ENCODE assay signal across 8 mouse cellular contexts in the genomic region with DNA sequence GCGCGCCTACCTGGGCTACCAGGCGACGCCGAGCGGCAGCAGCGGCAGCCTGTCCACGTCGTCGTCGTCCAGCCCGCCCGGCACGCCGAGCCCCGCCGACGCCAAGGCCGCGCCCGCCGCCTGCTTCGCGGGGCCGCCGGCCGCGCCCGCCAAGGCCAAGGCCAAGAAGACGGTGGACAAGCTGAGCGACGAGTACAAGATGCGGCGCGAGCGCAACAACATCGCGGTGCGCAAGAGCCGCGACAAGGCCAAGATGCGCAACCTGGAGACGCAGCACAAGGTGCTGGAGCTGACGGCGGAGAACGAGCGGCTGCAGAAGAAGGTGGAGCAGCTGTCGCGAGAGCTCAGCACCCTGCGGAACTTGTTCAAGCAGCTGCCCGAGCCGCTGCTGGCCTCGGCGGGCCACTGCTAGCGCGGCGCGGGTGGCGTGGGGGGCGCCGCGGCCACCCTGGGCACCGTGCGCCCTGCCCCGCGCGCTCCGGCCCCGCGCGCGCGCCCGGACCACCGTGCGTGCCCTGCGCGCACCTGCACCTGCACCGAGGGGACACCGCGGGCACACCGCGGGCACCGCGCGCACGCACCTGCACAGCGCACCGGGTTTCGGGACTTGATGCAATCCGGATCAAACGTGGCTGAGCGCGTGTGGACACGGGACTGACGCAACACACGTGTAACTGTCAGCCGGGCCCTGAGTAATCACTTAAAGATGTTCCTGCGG. TPM values are rescaled to one million over a fixed set of nuclear protein-coding genes. Genes with fewer than 3 reads are reported as not detected.
DNase-seq lines count a peak whose midpoint lies in the region; ATAC-seq and TF ChIP-seq lines count a peak whose summit lies in the region.

A gene (minus strand): TSS at position 322 of the 718 bp plus-strand sequence.

- peaks cover 8% of the 10 kb centered on the region for H3K4me1 ChIP-seq in forebrain, embryonic 14.5 days (ENCODE audit: control insufficient read depth, insufficient read depth, low read length)
- no peaks in the 10 kb centered on the region; the same call in 1 of the 2 replicates for H3K4me1 ChIP-seq in lung, adult 2 months (ENCODE audit: control insufficient read depth, insufficient read depth, low read length)
- H3K4me1 ChIP-seq in neural tube, embryonic 14.5 days (ENCODE audit: control insufficient read depth, insufficient read depth, low read length) = peaks cover 8% of the 10 kb centered on the region; the same call in 1 of the 2 replicates
- peaks cover 13% of the 10 kb centered on the region for H3K4me1 ChIP-seq in thymus, adult 2 months (replicated peaks; ENCODE audit: control insufficient read depth, insufficient read depth, low read length)

- no peaks in the 10 kb centered on the region for H3K36me3 ChIP-seq in forebrain, embryonic 14.5 days (ENCODE audit: control insufficient read depth, insufficient read depth, low read length)
- no peaks in the 10 kb centered on the region for H3K36me3 ChIP-seq in neural tube, embryonic 14.5 days (ENCODE audit: control insufficient read depth, insufficient read depth, low read length)
- no peaks in the 10 kb centered on the region for H3K36me3 ChIP-seq in thymus, adult 2 months (ENCODE audit: control insufficient read depth, insufficient read depth, low read length)

- under 1% methylated on average over 77 of the region's 99 CpGs for WGBS in forebrain, embryonic 14.5 days
- 1% methylated on average over 99 of the region's 99 CpGs for WGBS in lung, adult 2 months
- under 1% methylated on average over 85 of the region's 99 CpGs for WGBS in neural tube, embryonic 14.5 days
- under 1% methylated on average over 99 of the region's 99 CpGs for WGBS in thymus, adult 2 months

- peaks cover 29% of the 10 kb centered on the region for H3K27me3 ChIP-seq in forebrain, embryonic 14.5 days (replicated peaks; ENCODE audit: control insufficient read depth, insufficient read depth, low read length)
- peaks cover 35% of the 10 kb centered on the region for H3K27me3 ChIP-seq in neural tube, embryonic 14.5 days (ENCODE audit: control insufficient read depth, insufficient read depth, low read length)
- H3K27me3 ChIP-seq in thymus, adult 2 months (ENCODE audit: control insufficient read depth, insufficient read depth, low read length) = no peaks in the 10 kb centered on the region; the same call in 1 of the 2 replicates

- H3K4me2 ChIP-seq in forebrain, embryonic 14.5 days (ENCODE audit: low read length) = peak within 1 kb of the TSS; percentile 93
- peak within 1 kb of the TSS; percentile 78 for H3K4me2 ChIP-seq in neural tube, embryonic 14.5 days (ENCODE audit: low read depth, low read length)

- peak within 1 kb of the TSS; percentile 60 for H3K4me3 ChIP-seq in forebrain, embryonic 14.5 days (ENCODE audit: low read depth, low read length)
- H3K4me3 ChIP-seq in layer of hippocampus, adult 2 months = peak within 1 kb of the TSS; percentile 77
- peak within 1 kb of the TSS; percentile 90 for H3K4me3 ChIP-seq in lung, adult 2 months (replicated peaks; ENCODE audit: extremely low read depth, low read depth, low read length)
- peak within 1 kb of the TSS; percentile 59 for H3K4me3 ChIP-seq in neural tube, embryonic 14.5 days (ENCODE audit: low read depth, low read length)
- H3K4me3 ChIP-seq in thymus, adult 2 months (ENCODE audit: control insufficient read depth, insufficient read depth, low read length) = peak within 1 kb of the TSS; percentile 64

- no peak for TF ChIP-seq CTCF in brain, embryonic 14.5 days (IDR thresholded peaks at IDR 0.05; ENCODE audit: borderline replicate concordance, extremely low read depth, insufficient read depth, insufficient read length)
- no peak for TF ChIP-seq CTCF in layer of hippocampus, adult 2 months (conservative IDR thresholded peaks at IDR 0.05)
- no peak for TF ChIP-seq CTCF in lung, adult 2 months (IDR thresholded peaks at IDR 0.05; ENCODE audit: insufficient read depth, low read length)
- TF ChIP-seq CTCF in thymus, adult 2 months (IDR thresholded peaks at IDR 0.05; ENCODE audit: borderline replicate concordance, control insufficient read depth, extremely low read depth, insufficient read depth, low read length, poor library complexity) = no peak

- peak within 1 kb of the TSS; percentile 55 for H3K9ac ChIP-seq in forebrain, embryonic 14.5 days (ENCODE audit: low read length)
- H3K9ac ChIP-seq in neural tube, embryonic 14.5 days (replicated peaks; ENCODE audit: low read depth, low read length) = peak within 1 kb of the TSS; percentile 57

- ATAC-seq in forebrain, embryonic 14.5 days = no peak
- no peak for ATAC-seq in neural tube, embryonic 14.5 days (ENCODE audit: low read depth)

- peak; percentile 89 for DNase-seq in ES-CJ7 (ENCODE audit: low read depth, low spot score)
- peak; percentile 74 for DNase-seq in brain, embryonic 14.5 days (ENCODE audit: low read depth)
- peak; percentile 64 for DNase-seq in forebrain, embryonic 14.5 days (ENCODE audit: low spot score)
- peak; percentile 70 to 71 for DNase-seq in heart, postnatal 10 days
- DNase-seq in layer of hippocampus, adult 2 months (ENCODE audit: low spot score in 2 of 2) = peak in 1 of 2 experiments; percentile 49
- peak; percentile 69 for DNase-seq in lung, adult 2 months
- DNase-seq in thymus, adult 2 months = peak; percentile 43

- H3K27ac ChIP-seq in forebrain, embryonic 14.5 days (ENCODE audit: low read depth, low read length) = no peak within 1 kb of the TSS
- H3K27ac ChIP-seq in layer of hippocampus, adult 2 months = peak within 1 kb of the TSS; percentile 95
- 0 out of 2 replicates have a peak within 1 kb of the TSS, but pooled peaks have one; percentile 10 for H3K27ac ChIP-seq in neural tube, embryonic 14.5 days (ENCODE audit: low read depth, low read length)
- no peak within 1 kb of the TSS for H3K27ac ChIP-seq in thymus, adult 2 months (ENCODE audit: control insufficient read depth, insufficient read depth, low read length)

- TF ChIP-seq POLR2A in brain, embryonic 14.5 days (IDR thresholded peaks at IDR 0.05; ENCODE audit: borderline replicate concordance, extremely low read depth, insufficient read depth, insufficient read length, poor library complexity, severe bottlenecking) = no peak
- TF ChIP-seq POLR2A in lung, adult 2 months (IDR thresholded peaks at IDR 0.05; ENCODE audit: borderline replicate concordance, extremely low read depth, low read depth, low read length) = peak; percentile 61; the same call in 1 of the 2 replicates
- no peak for TF ChIP-seq POLR2A in thymus, adult 2 months (IDR thresholded peaks at IDR 0.05; ENCODE audit: control insufficient read depth, extremely low read depth, insufficient read depth, low read length, poor library complexity)

- intact Hi-C loops in heart, postnatal 10 days (cut with DNase I) = loop anchor here (5.0 to 10.0 kb wide), 3 partner anchors 73 to 395 kb away; a partner anchor contains a TSS

- no peaks in the 10 kb centered on the region for H3K9me3 ChIP-seq in forebrain, embryonic 14.5 days (replicated peaks; ENCODE audit: control insufficient read depth, low read length)
- no peaks in the 10 kb centered on the region for H3K9me3 ChIP-seq in neural tube, embryonic 14.5 days (ENCODE audit: control insufficient read depth, low read length)

RNA-seq across cellular contexts. Expression of the gene that starts here (rescaled TPM):
- polyA plus RNA-seq in brain, embryonic 14.5 days (2012; rRNA removed) = 51.2 and 57.2 TPM in 2 replicates
- polyA plus RNA-seq in forebrain, embryonic 14.5 days (2014; fragmentation: Nextera tagmentation; extraction: Ambion mirVana) = 21.3 and 24.8 TPM in 2 replicates
- 10 to 100 TPM; 37.9 to 40.5 TPM for total RNA-seq in heart, postnatal 10 days (2021)
- total RNA-seq in layer of hippocampus, adult 2 months (2021) = 10 to 100 TPM; 43.6 to 46.9 TPM
- polyA plus RNA-seq in lung, adult 2 months (2012; rRNA removed) = 113 and 138 TPM in 2 replicates
- polyA plus RNA-seq in neural tube, embryonic 14.5 days (2014; fragmentation: Nextera tagmentation; extraction: Ambion mirVana) = 35.1 and 35.9 TPM in 2 replicates
- polyA plus RNA-seq in thymus, adult 2 months (2012; rRNA removed) = 209 and 215 TPM in 2 replicates

Comparison
In these comparisons a context has a peak if more than half of its experiments do, and no peak if none do; other contexts are left out.
1. H3K27ac ChIP-seq: peak in layer of hippocampus, adult 2 months (single experiment) and neural tube, embryonic 14.5 days (single experiment); none in forebrain, embryonic 14.5 days (single experiment) and thymus, adult 2 months (single experiment).
2. Peak in every context shown above with its lines, with median percentiles within 50 percentile points of each other: H3K4me3 ChIP-seq.